Mouse (Mus musculus) cerebellum, postnatal 25 days (tissue): Measurements from ENCODE around the gene Sfxn5.

Source experiments
- DNase-seq, 2 experiments: peaks; one replicate each; pipeline ENCODE4 v3.0.0; 2021; ENCODE audit warnings: mixed read lengths in 2 of 2

Sfxn5 gene

GRCm38 (mm10) chr6:85230762-85231161 lies 102.5 kb downstream of the Sfxn5 start:
- DNase-seq: no peak

- DNase-seq: no peak
Observed at GRCm38 (mm10) chr6:85227520-85227919, 105.7 kb downstream of the Sfxn5 start.

GRCm38 (mm10) chr6:85226570-85226969 lies 106.7 kb downstream of the Sfxn5 start:
- no peak for DNase-seq

- DNase-seq: peak; percentile 66 to 69
Observed at GRCm38 (mm10) chr6:85224442-85224891, 108.8 kb downstream of the Sfxn5 start.

- DNase-seq: peak; percentile 46 to 52
Observed at GRCm38 (mm10) chr6:85223498-85224150, 109.6 kb downstream of the Sfxn5 start.

- DNase-seq: peak; percentile 73 to 74
Observed at GRCm38 (mm10) chr6:85222551-85222950, 110.7 kb downstream of the Sfxn5 start.

- no peak for DNase-seq
Observed at GRCm38 (mm10) chr6:85220917-85221316, 112.3 kb downstream of the Sfxn5 start.

GRCm38 (mm10) chr6:85219706-85220105 lies 113.5 kb downstream of the Sfxn5 start:
- no peak for DNase-seq

- no peak for DNase-seq
Observed at GRCm38 (mm10) chr6:85218684-85219445, 114.4 kb downstream of the Sfxn5 start.

GRCm38 (mm10) chr6:85218251-85218650 lies 115.0 kb downstream of the Sfxn5 start:
- DNase-seq: no peak

GRCm38 (mm10) chr6:85210686-85211085 lies 122.5 kb downstream of the Sfxn5 start:
- DNase-seq: no peak

GRCm38 (mm10) chr6:85209226-85209967 lies 123.8 kb downstream of the Sfxn5 start:
- DNase-seq: peak; percentile 20 to 27

GRCm38 (mm10) chr6:85207345-85207744 lies 125.9 kb downstream of the Sfxn5 start:
- DNase-seq: no peak

- peak in 1 of 2 experiments; percentile 18 for DNase-seq
Observed at GRCm38 (mm10) chr6:85206939-85207285, 126.3 kb downstream of the Sfxn5 start.

- peak; percentile 22 to 26 for DNase-seq
Observed at GRCm38 (mm10) chr6:85206182-85206938, 126.9 kb downstream of the Sfxn5 start.

- DNase-seq: peak in 1 of 2 experiments; percentile 27
Observed at GRCm38 (mm10) chr6:85197951-85198350, 135.3 kb downstream of the Sfxn5 start.

- DNase-seq: no peak
Observed at GRCm38 (mm10) chr6:85193381-85194318, 139.6 kb downstream of the Sfxn5 start.

- no peak for DNase-seq
Observed at GRCm38 (mm10) chr6:85191751-85192440, 141.3 kb downstream of the Sfxn5 start.

GRCm38 (mm10) chr6:85190671-85191070 lies 142.6 kb downstream of the Sfxn5 start:
- DNase-seq: no peak

GRCm38 (mm10) chr6:85189911-85190591 lies 143.2 kb downstream of the Sfxn5 start:
- DNase-seq: peak; percentile 36 to 52
